Mouse (Mus musculus): ENCODE data around the gene Dnmt3b. TPM values are rescaled to one million over a fixed set of nuclear protein-coding genes. Genes with fewer than 3 reads are reported as not detected.

Gene Dnmt3b
- 1.2 TPM in 2 replicates for polyA plus RNA-seq (2012; rRNA removed)

- WGBS: 1% methylated on average over 91 of the region's 93 CpGs
- DNase-seq (ENCODE audit: low read depth, low spot score): no peak
Measured at GRCm38 (mm10) chr2:153649298-153650013, at the start of gene Dnmt3b. Gene Dnmt3b, plus strand, starts transcription at chr2:153649450.

GRCm38 (mm10) chr2:153600021-153600666 lies 49.1 kb upstream of the Dnmt3b start:
- DNase-seq (ENCODE audit: low read depth, low spot score): no peak
- 51% methylated on average over 6 of the region's 6 CpGs for WGBS

GRCm38 (mm10) chr2:153600667-153601648 lies 48.3 kb upstream of the Dnmt3b start:
- no peak for DNase-seq (ENCODE audit: low read depth, low spot score)
- 42% methylated on average over 16 of the region's 16 CpGs for WGBS

- no peak for DNase-seq (ENCODE audit: low read depth, low spot score)
- 29% methylated on average over 4 of the region's 4 CpGs for WGBS
Measured at GRCm38 (mm10) chr2:153603724-153604123, 45.5 kb upstream of the Dnmt3b start.

GRCm38 (mm10) chr2:153606421-153606820 lies 42.8 kb upstream of the Dnmt3b start:
- DNase-seq (ENCODE audit: low read depth, low spot score): no peak

GRCm38 (mm10) chr2:153607870-153608515 lies 41.3 kb upstream of the Dnmt3b start:
- WGBS: 31% methylated on average over 13 of the region's 13 CpGs
- DNase-seq (ENCODE audit: low read depth, low spot score): no peak

More at GRCm38 (mm10) chr2:153606421-153606820, 42.8 kb upstream of the Dnmt3b start:
- WGBS: 74% methylated on average over 3 of the region's 3 CpGs

GRCm38 (mm10) chr2:153609058-153609457 lies 40.2 kb upstream of the Dnmt3b start:
- WGBS: 90% methylated on average over 8 of the region's 8 CpGs
- DNase-seq (ENCODE audit: low read depth, low spot score): no peak

- DNase-seq (ENCODE audit: low read depth, low spot score): no peak
- WGBS: 11% methylated on average over 9 of the region's 9 CpGs
Measured at GRCm38 (mm10) chr2:153609548-153609947, 39.7 kb upstream of the Dnmt3b start.

GRCm38 (mm10) chr2:153610426-153611240 lies 38.6 kb upstream of the Dnmt3b start:
- no peak for DNase-seq (ENCODE audit: low read depth, low spot score)
- 66% methylated on average over 14 of the region's 14 CpGs for WGBS

- 84% methylated on average over 7 of the region's 7 CpGs for WGBS
- no peak for DNase-seq (ENCODE audit: low read depth, low spot score)
Measured at GRCm38 (mm10) chr2:153611241-153611630, 38.0 kb upstream of the Dnmt3b start.

- WGBS: 93% methylated on average over 1 of the region's 1 CpGs
- no peak for DNase-seq (ENCODE audit: low read depth, low spot score)
Measured at GRCm38 (mm10) chr2:153611743-153612142, 37.5 kb upstream of the Dnmt3b start.

GRCm38 (mm10) chr2:153612594-153613281 lies 36.5 kb upstream of the Dnmt3b start:
- 16% methylated on average over 3 of the region's 3 CpGs for WGBS
- no peak for DNase-seq (ENCODE audit: low read depth, low spot score)

- WGBS: 95% methylated on average over 3 of the region's 3 CpGs
- DNase-seq (ENCODE audit: low read depth, low spot score): no peak
Measured at GRCm38 (mm10) chr2:153616893-153617292, 32.4 kb upstream of the Dnmt3b start.

GRCm38 (mm10) chr2:153618439-153618838 lies 30.8 kb upstream of the Dnmt3b start:
- 88% methylated on average over 6 of the region's 6 CpGs for WGBS
- DNase-seq (ENCODE audit: low read depth, low spot score): no peak

GRCm38 (mm10) chr2:153618889-153619288 lies 30.4 kb upstream of the Dnmt3b start:
- WGBS: 74% methylated on average over 10 of the region's 10 CpGs
- DNase-seq (ENCODE audit: low read depth, low spot score): no peak

GRCm38 (mm10) chr2:153622449-153622848 lies 26.8 kb upstream of the Dnmt3b start:
- 86% methylated on average over 10 of the region's 10 CpGs for WGBS
- no peak for DNase-seq (ENCODE audit: low read depth, low spot score)

GRCm38 (mm10) chr2:153630950-153631349 lies 18.3 kb upstream of the Dnmt3b start:
- no peak for DNase-seq (ENCODE audit: low read depth, low spot score)
- WGBS: 81% methylated on average over 3 of the region's 3 CpGs

All from large intestine, adult 2 months (tissue).